Mouse (Mus musculus) C2C12 (cell line): ENCODE data around the gene Tcte1.

Experiments used
- CTCF ChIP-seq: IDR thresholded peaks from one replicate; pipeline ENCODE4 v1.5.1; 2011; ENCODE audit not compliant: control insufficient read depth, insufficient read depth, insufficient read length
- MAX ChIP-seq: IDR thresholded peaks from one replicate; pipeline ENCODE4 v1.6.1; 2011; ENCODE audit warnings: mild to moderate bottlenecking, control low read depth
- MYOG ChIP-seq: IDR thresholded peaks from one replicate; pipeline ENCODE4 v1.6.1; 2011; ENCODE audit not compliant: control insufficient read depth, insufficient read length; ENCODE audit errors: extremely low read depth

DNA sequence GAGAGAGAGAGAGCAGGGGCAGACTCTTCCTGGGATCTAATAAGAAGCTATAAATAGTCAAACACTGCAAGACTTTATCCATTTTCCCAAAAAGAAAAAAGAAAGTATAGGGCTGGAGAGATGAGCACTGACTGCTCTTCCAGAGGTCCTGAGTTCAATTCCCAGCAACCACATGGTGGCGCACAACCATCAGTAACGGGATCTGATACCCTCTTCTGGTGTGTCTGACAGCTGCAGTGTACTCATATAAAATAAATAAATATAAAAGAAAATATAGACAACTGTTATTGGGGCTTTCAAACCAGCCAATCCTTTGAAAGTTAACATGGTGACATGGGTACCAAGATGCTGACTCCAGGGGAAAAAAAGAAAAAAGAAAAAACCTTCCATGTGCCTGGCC lies 42.8 kb upstream of the Tcte1 start:
- TF ChIP-seq CTCF (no peak), MYOG (no peak), MAX (no peak)
